Mouse (Mus musculus): Measurements from ENCODE around the gene Zswim4.

- TF ChIP-seq CTCF (IDR thresholded peaks at IDR 0.05; ENCODE audit: low read depth) (no peak), EP300 (optimal IDR thresholded peaks at IDR 0.05) (no peak)
These were observed 19.6 kb upstream of the Zswim4 start for GRCm38 (mm10) chr8:84256458-84256821.
